Mouse (Mus musculus) yolk sac, embryonic 10.5 days (tissue): ENCODE measurements around the gene Mtg1.

ENCODE experiments used
- DNase-seq: peaks from one replicate; pipeline ENCODE4 v3.0.0-alpha.2; 2017; ENCODE audit warnings: low spot score

Gene Mtg1

GRCm38 (mm10) chr7:140188391-140189328 is 51.3 kb downstream of the Mtg1 start:
- DNase-seq, result no peak

- DNase-seq, result no peak
Measured at GRCm38 (mm10) chr7:140190435-140190834, 53.1 kb downstream of the Mtg1 start.

GRCm38 (mm10) chr7:140192445-140192844 is 55.1 kb downstream of the Mtg1 start:
- no peak for DNase-seq

GRCm38 (mm10) chr7:140192851-140193250 is 55.5 kb downstream of the Mtg1 start:
- no peak for DNase-seq

GRCm38 (mm10) chr7:140194031-140194430 is 56.7 kb downstream of the Mtg1 start:
- no peak for DNase-seq

- DNase-seq, result no peak
Measured at GRCm38 (mm10) chr7:140196002-140196401, 58.6 kb downstream of the Mtg1 start.
